Mouse (Mus musculus): ENCODE results near the gene Tbcc. TPM values are rescaled to one million over a fixed set of nuclear protein-coding genes. Genes with fewer than 3 reads are reported as not detected.
A peak's percentile ranks its signal among the peaks of the same experiment; 100 is the strongest.
"Not testable (repeated sequence)": the region's sequence is repeated elsewhere in the genome, so short reads cannot be mapped to it uniquely, and the experiment has no call there.

The Tbcc gene
- 25.8 and 34.8 TPM in 2 replicates for polyA plus RNA-seq (2015; fragmentation: Nextera tagmentation; extraction: Ambion mirVana)

- WGBS: under 1% methylated on average over 40 of the region's 40 CpGs
- peak within 1 kb of the TSS; percentile 98 for H3K27ac ChIP-seq (ENCODE audit: low read length)
- peak within 1 kb of the TSS; percentile 99 for H3K4me2 ChIP-seq (ENCODE audit: low read depth, low read length)
- no peaks in the 10 kb centered on the region; the same call in 1 of the 2 replicates for H3K36me3 ChIP-seq (ENCODE audit: control insufficient read depth, insufficient read depth, low read length)
- H3K27me3 ChIP-seq (ENCODE audit: control insufficient read depth, insufficient read depth, low read length): no peaks in the 10 kb centered on the region
- peak within 1 kb of the TSS; percentile 59 for H3K4me3 ChIP-seq (replicated peaks; ENCODE audit: low read length)
- no peaks in the 10 kb centered on the region for H3K9me3 ChIP-seq (replicated peaks; ENCODE audit: control insufficient read depth, low read length)
- ATAC-seq (ENCODE audit: insufficient read depth, low FRiP score): peak; percentile 93
- peak within 1 kb of the TSS; percentile 89 for H3K9ac ChIP-seq (ENCODE audit: low read length)
- H3K4me1 ChIP-seq (ENCODE audit: control insufficient read depth, insufficient read depth, low read length): peaks cover 28% of the 10 kb centered on the region
These were observed at the start of gene Tbcc for GRCm38 (mm10) chr17:46890116-46890815. Gene Tbcc, plus strand, starts transcription at chr17:46890684.

GRCm38 (mm10) chr17:46843022-46843421, 47.5 kb upstream of the Tbcc start:
- Histone ChIP-seq H3K27me3 (ENCODE audit: control insufficient read depth, insufficient read depth, low read length) (no peaks in the 10 kb centered on the region), H3K4me2 (ENCODE audit: low read depth, low read length) (no peak overlapping the region), H3K27ac (ENCODE audit: low read length) (no peak overlapping the region), H3K9me3 (replicated peaks; ENCODE audit: control insufficient read depth, low read length) (no peaks in the 10 kb centered on the region), H3K4me1 (ENCODE audit: control insufficient read depth, insufficient read depth, low read length) (no peaks in the 10 kb centered on the region), H3K4me3 (replicated peaks; ENCODE audit: low read length) (no peak overlapping the region), H3K36me3 (ENCODE audit: control insufficient read depth, insufficient read depth, low read length) (no peaks in the 10 kb centered on the region), H3K9ac (ENCODE audit: low read length) (no peak overlapping the region)
- ATAC-seq (ENCODE audit: insufficient read depth, low FRiP score): no peak
- WGBS: 53% methylated on average over 2 of the region's 2 CpGs

GRCm38 (mm10) chr17:46843716-46844115, 46.8 kb upstream of the Tbcc start:
- H3K4me3 ChIP-seq (replicated peaks; ENCODE audit: low read length): no peak overlapping the region
- no peak overlapping the region for H3K9ac ChIP-seq (ENCODE audit: low read length)
- no peak for ATAC-seq (ENCODE audit: insufficient read depth, low FRiP score)
- WGBS: 77% methylated on average over 7 of the region's 7 CpGs
- no peaks in the 10 kb centered on the region for H3K36me3 ChIP-seq (ENCODE audit: control insufficient read depth, insufficient read depth, low read length)
- no peak overlapping the region for H3K27ac ChIP-seq (ENCODE audit: low read length)
- no peaks in the 10 kb centered on the region for H3K27me3 ChIP-seq (ENCODE audit: control insufficient read depth, insufficient read depth, low read length)
- H3K9me3 ChIP-seq (replicated peaks; ENCODE audit: control insufficient read depth, low read length): no peaks in the 10 kb centered on the region
- H3K4me1 ChIP-seq (ENCODE audit: control insufficient read depth, insufficient read depth, low read length): no peaks in the 10 kb centered on the region
- no peak overlapping the region for H3K4me2 ChIP-seq (ENCODE audit: low read depth, low read length)

GRCm38 (mm10) chr17:46844811-46845210, 45.7 kb upstream of the Tbcc start:
- Histone ChIP-seq H3K9ac (ENCODE audit: low read length) (no peak overlapping the region), H3K36me3 (ENCODE audit: control insufficient read depth, insufficient read depth, low read length) (no peaks in the 10 kb centered on the region), H3K9me3 (replicated peaks; ENCODE audit: control insufficient read depth, low read length) (no peaks in the 10 kb centered on the region), H3K4me2 (ENCODE audit: low read depth, low read length) (no peak overlapping the region), H3K4me1 (ENCODE audit: control insufficient read depth, insufficient read depth, low read length) (no peaks in the 10 kb centered on the region), H3K27ac (ENCODE audit: low read length) (no peak overlapping the region), H3K4me3 (replicated peaks; ENCODE audit: low read length) (no peak overlapping the region), H3K27me3 (ENCODE audit: control insufficient read depth, insufficient read depth, low read length) (no peaks in the 10 kb centered on the region)
- WGBS: 72% methylated on average over 10 of the region's 10 CpGs
- ATAC-seq (ENCODE audit: insufficient read depth, low FRiP score): no peak

- ATAC-seq (ENCODE audit: insufficient read depth, low FRiP score): no peak
- H3K27me3 ChIP-seq (ENCODE audit: control insufficient read depth, insufficient read depth, low read length): no peaks in the 10 kb centered on the region
- H3K9me3 ChIP-seq (replicated peaks; ENCODE audit: control insufficient read depth, low read length): no peaks in the 10 kb centered on the region
- H3K4me1 ChIP-seq (ENCODE audit: control insufficient read depth, insufficient read depth, low read length): no peaks in the 10 kb centered on the region
- H3K36me3 ChIP-seq (ENCODE audit: control insufficient read depth, insufficient read depth, low read length): no peaks in the 10 kb centered on the region
- no peak overlapping the region for H3K27ac ChIP-seq (ENCODE audit: low read length)
- 82% methylated on average over 12 of the region's 12 CpGs for whole genome bisulfite sequencing
- H3K4me3 ChIP-seq (replicated peaks; ENCODE audit: low read length): no peak overlapping the region
- no peak overlapping the region for H3K4me2 ChIP-seq (ENCODE audit: low read depth, low read length)
- no peak overlapping the region for H3K9ac ChIP-seq (ENCODE audit: low read length)
These were observed 45.2 kb upstream of the Tbcc start for GRCm38 (mm10) chr17:46845262-46845661.

GRCm38 (mm10) chr17:46846573-46846972, 43.9 kb upstream of the Tbcc start:
- not testable (repeated sequence) for H3K27ac ChIP-seq (ENCODE audit: low read length); ATAC-seq (ENCODE audit: insufficient read depth, low FRiP score); H3K9ac ChIP-seq (ENCODE audit: low read length); H3K4me3 ChIP-seq (replicated peaks; ENCODE audit: low read length); H3K9me3 ChIP-seq (replicated peaks; ENCODE audit: control insufficient read depth, low read length); H3K36me3 ChIP-seq (ENCODE audit: control insufficient read depth, insufficient read depth, low read length); H3K4me1 ChIP-seq (ENCODE audit: control insufficient read depth, insufficient read depth, low read length); H3K27me3 ChIP-seq (ENCODE audit: control insufficient read depth, insufficient read depth, low read length); H3K4me2 ChIP-seq (ENCODE audit: low read depth, low read length)
- WGBS: 92% methylated on average over 18 of the region's 18 CpGs

GRCm38 (mm10) chr17:46847206-46847605, 43.3 kb upstream of the Tbcc start:
- no peak for ATAC-seq (ENCODE audit: insufficient read depth, low FRiP score)
- Histone ChIP-seq H3K27me3 (ENCODE audit: control insufficient read depth, insufficient read depth, low read length) (no peaks in the 10 kb centered on the region), H3K36me3 (ENCODE audit: control insufficient read depth, insufficient read depth, low read length) (no peaks in the 10 kb centered on the region), H3K4me3 (replicated peaks; ENCODE audit: low read length) (no peak overlapping the region), H3K27ac (ENCODE audit: low read length) (no peak overlapping the region), H3K4me1 (ENCODE audit: control insufficient read depth, insufficient read depth, low read length) (no peaks in the 10 kb centered on the region), H3K4me2 (ENCODE audit: low read depth, low read length) (no peak overlapping the region), H3K9ac (ENCODE audit: low read length) (no peak overlapping the region), H3K9me3 (replicated peaks; ENCODE audit: control insufficient read depth, low read length) (no peaks in the 10 kb centered on the region)
- 92% methylated on average over 7 of the region's 7 CpGs for WGBS

- Histone ChIP-seq H3K9me3 (replicated peaks; ENCODE audit: control insufficient read depth, low read length) (no peaks in the 10 kb centered on the region), H3K4me3 (replicated peaks; ENCODE audit: low read length) (no peak overlapping the region), H3K4me2 (ENCODE audit: low read depth, low read length) (peak overlapping the region; percentile 9; the same call in 1 of the 2 replicates), H3K27ac (ENCODE audit: low read length) (peak overlapping the region; percentile 61), H3K36me3 (ENCODE audit: control insufficient read depth, insufficient read depth, low read length) (no peaks in the 10 kb centered on the region), H3K27me3 (ENCODE audit: control insufficient read depth, insufficient read depth, low read length) (no peaks in the 10 kb centered on the region), H3K4me1 (ENCODE audit: control insufficient read depth, insufficient read depth, low read length) (peaks cover 27% of the 10 kb centered on the region), H3K9ac (ENCODE audit: low read length) (no peak overlapping the region)
- WGBS: 18% methylated on average over 6 of the region's 6 CpGs
- ATAC-seq (ENCODE audit: insufficient read depth, low FRiP score): 0 out of 2 replicates have a peak, but pooled peaks have one; percentile 15
These were observed 37.8 kb upstream of the Tbcc start for GRCm38 (mm10) chr17:46852725-46853124.

- Histone ChIP-seq H3K9ac (ENCODE audit: low read length) (no peak overlapping the region), H3K9me3 (replicated peaks; ENCODE audit: control insufficient read depth, low read length) (no peaks in the 10 kb centered on the region), H3K4me1 (ENCODE audit: control insufficient read depth, insufficient read depth, low read length) (peaks cover 27% of the 10 kb centered on the region), H3K36me3 (ENCODE audit: control insufficient read depth, insufficient read depth, low read length) (no peaks in the 10 kb centered on the region), H3K4me3 (replicated peaks; ENCODE audit: low read length) (no peak overlapping the region), H3K27ac (ENCODE audit: low read length) (peak overlapping the region; percentile 61), H3K4me2 (ENCODE audit: low read depth, low read length) (peak overlapping the region; percentile 9; the same call in 1 of the 2 replicates), H3K27me3 (ENCODE audit: control insufficient read depth, insufficient read depth, low read length) (no peaks in the 10 kb centered on the region)
- 38% methylated on average over 6 of the region's 6 CpGs for WGBS
- ATAC-seq (ENCODE audit: insufficient read depth, low FRiP score): no peak
These were observed 37.2 kb upstream of the Tbcc start for GRCm38 (mm10) chr17:46853281-46853680.

All from stomach, embryonic 16.5 days (tissue).